Mouse (Mus musculus) thymus, adult 18-20 months (tissue): ENCODE data around the gene S1pr5.
A peak's percentile ranks its signal among the peaks of the same experiment; 100 is the strongest.
"Not testable (repeated sequence)": the region's sequence is repeated elsewhere in the genome, so short reads cannot be mapped to it uniquely, and the experiment has no call there.

ENCODE experiments used
- DNase-seq, 2 experiments: peaks; one replicate each; pipeline ENCODE4 v3.0.0; 2022; ENCODE audit warnings: mixed read lengths in 2 of 2

Gene S1pr5

DNA sequence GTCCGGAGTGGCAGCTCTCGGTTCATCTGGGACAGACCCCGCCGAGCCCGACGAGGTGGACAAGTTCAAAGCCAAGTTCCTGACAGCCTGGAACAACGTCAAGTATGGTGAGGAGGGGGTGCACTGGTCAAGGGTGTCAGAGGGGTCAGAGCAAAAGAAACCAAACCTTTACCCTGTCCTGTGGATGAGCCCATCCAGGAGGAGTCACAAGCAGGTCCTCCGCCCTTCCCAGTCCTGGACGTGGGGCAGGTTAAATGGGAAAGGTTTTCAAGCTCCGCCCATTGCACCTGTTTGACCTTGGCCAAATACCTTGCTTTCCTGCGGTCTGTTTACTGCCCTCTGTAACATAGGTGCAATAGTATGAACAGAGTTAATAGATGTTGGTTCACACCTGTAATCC is 17.4 kb upstream of the S1pr5 start:
- no peak for DNase-seq

DNA sequence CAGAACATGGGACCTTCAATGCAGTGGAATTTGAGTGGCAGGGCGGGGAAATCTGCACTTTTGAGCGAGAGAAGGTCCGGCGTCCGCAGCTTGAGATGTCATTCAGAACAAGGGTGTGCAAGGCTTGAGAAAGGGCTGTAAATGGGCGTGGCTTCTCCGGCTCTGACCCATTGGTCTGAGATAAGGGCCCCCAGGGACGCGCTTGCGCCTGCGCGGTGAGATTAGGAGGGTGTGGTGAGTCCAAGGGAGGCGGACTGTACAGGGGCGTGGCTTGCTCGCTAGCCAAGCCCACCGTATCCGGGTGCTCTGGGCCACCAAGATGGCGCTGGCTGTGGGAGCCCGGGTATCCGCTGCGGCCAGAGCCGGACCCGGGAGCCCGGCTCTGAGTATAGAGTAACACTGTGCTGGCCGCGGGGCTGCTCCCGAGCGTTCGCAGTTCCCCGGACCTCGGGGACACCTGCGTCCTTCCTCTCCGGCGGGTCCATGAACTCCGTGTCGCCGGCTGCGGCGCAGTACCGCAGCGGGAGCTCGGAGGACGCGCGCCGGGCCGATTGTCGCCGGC is 16.8 kb upstream of the S1pr5 start, which contains the start of gene Atg4d:
Atg4d (plus strand) TSS at position 294 of the 562 bp plus-strand sequence.
- DNase-seq, result peak; percentile 96 to 97

DNA sequence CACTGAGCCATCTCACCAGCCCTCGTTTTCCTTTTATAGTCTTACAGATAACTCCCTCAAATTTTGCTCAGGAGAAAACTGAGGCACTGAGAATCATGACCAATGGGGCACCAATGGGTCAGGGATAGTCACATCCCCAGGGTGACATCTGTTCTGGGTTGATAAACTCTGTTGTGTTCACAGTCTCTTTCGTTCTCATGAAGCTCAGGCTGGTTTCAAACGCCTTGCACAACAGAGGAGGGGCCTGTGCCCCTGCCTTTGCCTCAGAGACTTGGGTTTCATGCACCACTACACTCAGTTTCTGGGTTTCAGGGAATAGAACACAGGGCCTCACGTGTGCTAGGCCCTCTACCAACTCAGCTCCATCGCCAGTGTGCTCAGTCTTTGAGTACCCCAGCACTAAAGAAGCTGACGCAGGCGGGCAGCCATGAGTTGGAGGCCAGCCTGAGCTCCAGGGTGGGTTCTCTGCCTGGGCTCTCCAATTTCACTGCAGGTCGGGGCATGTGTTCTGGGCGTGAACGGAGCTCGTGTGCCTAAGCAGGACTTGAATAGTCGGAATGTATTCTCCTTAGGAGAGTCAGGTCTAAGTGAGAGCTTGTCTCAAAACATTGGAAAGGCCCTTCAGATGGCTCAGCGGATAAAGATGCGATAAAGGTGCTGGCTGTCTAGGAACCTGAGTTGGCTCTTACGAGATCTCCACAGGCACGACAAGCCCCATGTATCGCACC is 16.2 kb upstream of the S1pr5 start:
- DNase-seq, result no peak

DNA sequence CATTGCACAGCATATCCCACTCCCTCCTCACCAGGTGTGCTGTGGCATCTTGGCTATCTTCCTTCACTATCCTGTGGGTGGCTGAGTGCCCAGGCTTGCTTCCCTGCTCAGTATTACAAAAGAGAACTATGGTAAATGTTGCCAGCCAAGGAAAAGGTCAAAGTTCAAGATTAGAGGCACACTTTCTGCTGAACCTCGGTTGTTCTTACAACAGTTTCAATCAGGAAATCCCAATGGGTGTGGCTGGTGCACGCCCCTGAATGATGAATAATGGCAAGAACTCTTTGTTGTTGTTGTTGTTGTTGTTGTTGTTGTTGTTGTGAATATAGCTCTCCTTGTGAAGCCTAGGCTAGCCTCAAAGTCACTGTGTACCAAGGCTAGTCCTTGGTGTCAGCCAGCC is 13.6 kb upstream of the S1pr5 start:
- no peak for DNase-seq

DNA sequence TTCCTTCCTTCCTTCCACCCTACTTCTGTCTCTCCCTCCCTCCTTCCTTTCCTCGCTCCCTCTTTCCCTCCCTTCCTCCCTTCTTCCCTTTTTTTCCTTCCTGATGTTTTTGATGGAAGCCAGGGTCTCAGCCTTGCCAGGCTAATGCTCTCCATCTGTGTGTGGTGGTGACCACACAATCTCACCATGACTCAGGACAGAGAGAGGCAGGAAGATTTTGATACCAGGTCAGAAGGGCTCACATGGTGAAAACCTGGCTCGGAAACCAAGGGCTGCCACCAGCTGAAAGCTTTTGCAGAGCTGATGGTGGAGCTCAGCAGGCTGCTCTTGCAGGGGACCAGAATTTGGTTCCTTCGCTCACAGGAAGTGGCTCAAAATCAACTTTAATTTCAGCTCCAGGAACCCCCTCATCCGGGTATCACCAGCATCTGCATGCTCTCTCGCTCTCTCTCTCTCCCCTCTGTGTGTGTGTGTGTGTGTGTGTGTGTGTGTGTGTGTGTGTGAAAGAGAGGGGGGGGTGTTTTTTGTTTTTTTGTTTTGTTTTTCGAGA is 12.3 kb upstream of the S1pr5 start:
- no peak for DNase-seq

DNA sequence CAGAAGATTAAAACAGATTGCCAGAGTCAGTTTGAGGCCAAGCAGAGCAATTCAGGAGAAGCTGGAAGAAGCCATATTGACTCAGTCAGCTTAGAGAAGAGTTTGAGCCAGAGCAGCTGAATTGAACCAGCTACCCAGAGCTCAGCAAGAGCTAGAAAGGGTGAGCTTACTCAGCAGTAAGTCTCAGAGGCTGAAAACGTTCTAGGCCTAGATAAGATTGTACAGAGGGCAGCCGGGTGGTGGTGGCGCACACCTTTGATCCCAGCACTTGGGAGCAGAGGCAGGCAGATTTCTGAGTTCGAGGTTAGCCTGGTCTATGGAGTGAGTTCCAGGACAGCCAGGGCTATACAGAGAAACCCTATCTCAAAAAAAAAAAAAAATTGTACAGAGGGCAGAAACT is 8.1 kb upstream of the S1pr5 start:
- not testable (repeated sequence) for DNase-seq

DNA sequence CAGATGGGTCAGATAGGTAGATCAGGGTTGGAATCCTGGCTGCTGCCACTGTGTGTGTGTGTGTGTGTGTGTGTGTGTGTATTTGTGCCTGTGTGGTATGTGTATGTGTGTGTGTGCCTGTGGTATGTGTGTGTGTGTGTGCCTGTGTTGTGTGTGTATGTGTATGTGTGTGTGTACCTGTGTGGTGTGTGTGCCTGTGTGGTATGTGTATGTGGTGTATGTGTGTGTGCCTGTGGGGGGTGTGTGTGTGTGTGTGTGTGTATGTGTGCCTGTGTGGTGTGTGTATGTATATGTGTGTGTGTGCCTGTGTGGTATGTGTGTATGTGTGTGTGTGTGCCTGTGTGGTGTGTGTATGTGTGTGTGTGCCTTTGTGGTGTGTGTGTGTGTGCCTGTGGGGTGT is 6.4 kb upstream of the S1pr5 start:
- DNase-seq, result no peak

DNA sequence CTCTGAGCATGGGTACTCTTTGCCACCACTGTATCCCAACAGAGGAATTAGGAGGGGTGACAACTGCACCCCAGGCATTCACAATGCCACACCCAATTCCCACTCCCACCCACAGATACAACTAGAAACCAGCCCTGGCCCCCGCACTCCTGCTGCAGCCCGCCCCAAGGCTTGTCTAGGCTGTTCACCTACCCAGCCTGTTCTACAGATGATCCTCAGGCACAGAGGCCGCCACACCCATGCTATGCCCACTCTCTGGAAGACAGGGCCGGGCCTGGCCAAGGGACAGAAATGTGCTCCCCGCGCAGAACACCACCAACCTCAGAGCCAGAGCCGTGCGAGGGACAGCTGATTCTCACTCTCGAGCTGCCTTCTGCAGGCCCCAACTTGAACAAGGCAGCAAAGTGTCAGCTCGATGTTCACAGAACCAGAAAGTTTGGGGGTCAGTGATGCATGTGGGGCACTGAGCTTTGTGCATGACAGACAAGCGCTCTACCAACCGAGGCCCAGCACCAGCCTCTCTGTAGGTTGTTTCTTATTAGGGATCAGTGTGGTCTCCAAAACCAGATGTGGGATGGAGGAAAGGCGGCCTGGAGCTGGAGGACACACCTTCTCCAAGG is 3.0 kb upstream of the S1pr5 start:
- DNase-seq, result no peak

DNA sequence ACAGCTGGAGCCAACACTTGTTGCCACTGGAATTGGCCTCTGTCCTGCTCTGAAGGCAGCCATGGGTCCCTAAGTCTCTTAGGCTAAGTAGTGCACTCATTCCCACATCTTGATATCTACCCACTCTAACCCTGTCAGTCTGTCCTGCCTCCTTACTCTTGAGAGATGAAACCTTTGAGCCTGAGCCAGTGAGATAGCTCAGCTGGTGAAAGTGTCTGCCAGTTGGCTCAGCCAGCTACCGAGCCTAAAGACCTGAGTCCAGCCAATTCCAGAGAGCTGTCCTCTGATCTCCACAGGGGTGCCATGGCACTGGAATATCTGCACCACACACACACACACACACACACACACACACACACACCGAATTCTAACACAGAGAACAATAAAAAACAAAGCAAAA is 2.3 kb upstream of the S1pr5 start:
- DNase-seq, result no peak

DNA sequence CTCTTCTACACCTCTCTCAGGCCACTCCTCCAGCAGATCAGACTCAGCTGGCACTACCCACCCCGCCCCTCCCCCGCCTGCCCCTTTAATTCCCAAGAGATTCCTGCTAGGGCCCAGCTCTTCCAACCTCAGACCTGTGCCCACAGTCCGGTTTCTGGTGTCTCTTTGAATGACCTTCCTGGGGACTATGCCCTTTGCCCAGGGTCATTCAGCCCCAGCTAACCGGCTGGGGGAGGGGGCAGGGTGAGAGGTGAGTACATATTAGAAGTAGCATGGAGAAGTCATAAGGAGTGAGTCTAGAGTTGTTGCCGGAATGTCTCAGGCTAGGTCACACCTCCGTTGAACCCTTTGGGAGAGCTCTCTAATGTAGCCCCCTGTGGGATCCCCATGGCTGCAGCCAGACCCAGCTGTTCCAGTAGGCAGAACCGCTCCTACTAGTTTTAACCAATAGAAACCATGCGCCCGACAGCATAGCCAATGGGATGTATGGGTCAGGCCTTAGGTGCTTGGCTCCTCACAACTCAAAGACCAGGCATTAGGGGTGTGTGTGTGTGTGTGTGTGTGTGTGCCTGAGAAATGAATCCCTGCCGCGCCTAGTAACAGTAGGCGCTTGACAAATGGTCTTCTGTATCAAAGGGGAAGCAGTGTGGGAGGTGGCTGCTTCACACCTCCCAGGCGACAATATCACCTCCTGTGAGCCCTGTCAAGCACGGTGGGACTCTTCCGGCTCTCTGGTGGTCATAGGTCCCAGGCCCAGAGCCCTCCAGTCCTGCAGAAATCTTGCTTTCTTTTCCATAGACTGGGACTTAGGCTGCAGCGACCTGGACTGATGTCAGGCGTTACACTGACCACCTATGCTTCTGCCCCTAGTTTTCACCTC is 1.6 kb upstream of the S1pr5 start:
- no peak for DNase-seq

DNA sequence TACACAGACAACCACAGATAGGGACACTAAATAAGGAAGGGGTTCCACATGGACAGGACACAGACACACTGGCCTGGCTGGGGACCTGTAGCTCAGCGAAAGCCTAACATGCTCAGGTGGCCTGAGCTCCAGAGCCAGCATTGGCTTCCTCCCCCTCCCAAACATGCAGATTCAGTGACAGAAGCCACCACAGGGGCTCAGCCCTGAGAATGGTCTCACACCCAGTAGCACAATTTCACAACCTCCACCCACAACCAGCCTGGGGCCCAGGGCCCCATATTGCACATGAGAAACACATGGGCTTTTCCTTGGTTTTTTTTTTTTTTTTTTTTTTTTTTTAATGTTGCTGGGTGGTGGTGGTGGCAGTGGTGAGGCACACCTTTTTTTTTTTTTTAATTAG is 1.9 kb downstream of the S1pr5 start:
- no peak for DNase-seq

DNA sequence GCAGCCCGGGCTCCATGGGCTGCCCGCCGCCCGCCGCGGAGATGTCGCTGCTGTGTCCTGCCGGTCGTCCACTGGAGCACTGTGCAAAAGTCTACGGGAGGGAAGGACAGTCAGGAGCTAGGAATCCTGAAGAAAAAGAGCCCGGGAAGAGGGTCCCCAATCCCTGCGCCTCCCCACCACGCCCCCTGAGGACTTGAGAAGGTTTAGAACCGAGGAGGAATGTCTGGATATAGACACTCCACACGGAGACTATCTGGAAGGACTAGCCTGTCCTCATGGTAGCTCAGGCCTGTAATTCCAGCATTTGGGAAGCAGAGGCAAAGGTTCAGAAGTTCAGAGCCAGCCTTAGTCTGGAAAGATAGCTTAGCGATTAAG is 3.1 kb downstream of the S1pr5 start:
- no peak for DNase-seq

DNA sequence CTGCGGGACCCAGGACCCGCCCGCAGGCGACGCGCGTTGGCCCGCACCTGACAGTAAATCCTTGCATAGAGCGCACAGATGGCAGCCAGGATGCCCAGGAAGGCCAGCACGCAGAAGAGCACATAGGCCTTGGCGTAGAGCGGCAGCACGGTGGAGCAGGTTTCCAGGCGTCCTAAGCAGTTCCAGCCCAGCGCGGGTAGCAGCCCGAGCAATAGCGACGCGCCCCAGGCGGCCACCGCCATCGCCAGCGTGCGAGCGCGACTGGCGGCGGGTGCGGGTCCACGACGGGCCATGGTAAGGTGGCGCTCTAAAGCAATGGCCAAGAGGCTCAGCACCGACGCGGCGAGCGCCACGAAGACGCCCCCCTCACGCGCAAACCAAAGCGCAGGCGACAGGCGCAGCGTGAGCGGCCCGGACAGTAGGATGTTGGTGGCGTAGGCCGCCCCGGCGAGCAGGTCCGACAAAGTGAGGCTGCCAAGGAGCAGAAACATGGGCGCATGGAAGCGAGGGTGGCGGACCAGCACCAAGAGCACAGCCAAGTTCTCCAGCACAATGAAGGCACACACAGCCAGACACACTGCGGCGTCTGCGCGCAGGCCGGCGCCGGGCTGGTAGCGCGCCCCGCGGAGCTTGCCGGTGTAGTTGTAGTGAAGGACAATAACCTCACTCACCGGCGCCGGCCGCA is 3.7 kb downstream of the S1pr5 start:
- no peak for DNase-seq

DNA sequence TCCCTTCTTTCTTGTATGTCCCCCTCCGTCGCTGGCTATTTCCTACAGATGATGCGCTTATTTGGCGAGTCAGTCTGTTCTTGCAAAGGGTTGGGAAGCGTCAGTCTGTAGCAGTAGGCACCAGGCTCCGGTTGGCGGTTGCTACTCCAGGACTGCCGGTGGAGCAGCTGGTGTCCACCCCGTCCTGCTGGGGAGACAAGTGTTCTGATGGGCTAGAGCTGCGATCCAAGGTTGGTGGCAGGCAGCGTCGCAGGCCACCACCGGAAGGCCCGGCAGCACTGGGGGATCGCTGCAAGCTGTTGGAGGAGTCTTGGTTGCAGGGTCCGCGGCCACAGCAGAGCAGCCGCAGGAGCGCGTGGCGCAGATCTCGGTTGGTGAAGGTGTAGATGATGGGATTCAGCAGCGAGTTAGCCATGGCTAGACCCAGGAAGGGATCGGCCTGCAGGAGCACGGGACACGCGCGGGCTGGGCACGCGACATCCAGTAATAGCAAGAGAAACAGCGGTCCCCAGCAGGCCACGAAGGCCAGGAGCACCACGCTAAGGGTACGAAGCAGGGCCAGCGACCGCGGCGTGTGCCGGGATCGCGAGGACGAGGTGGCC is 4.3 kb downstream of the S1pr5 start:
- no peak for DNase-seq

DNA sequence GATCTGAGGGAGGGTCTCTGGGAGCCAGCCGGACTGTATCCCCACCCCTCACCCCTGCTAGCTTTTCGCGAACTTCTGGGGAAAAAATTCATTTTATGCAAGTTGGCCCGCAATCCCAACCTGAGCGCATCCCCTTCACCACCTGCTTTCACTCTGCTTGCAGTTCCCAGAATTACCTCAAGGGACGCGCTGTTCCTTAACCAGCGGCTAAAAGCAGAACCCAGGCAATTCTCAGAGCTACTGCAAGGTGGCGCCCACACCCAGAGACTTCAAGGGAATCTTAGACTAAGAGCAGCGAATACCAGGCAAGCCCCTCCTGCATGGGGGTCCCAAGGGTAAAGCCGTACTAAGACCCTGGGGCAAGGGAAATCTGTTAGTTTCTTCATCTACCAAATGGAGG is 6.9 kb downstream of the S1pr5 start:
- peak; percentile 59 to 70 for DNase-seq

DNA sequence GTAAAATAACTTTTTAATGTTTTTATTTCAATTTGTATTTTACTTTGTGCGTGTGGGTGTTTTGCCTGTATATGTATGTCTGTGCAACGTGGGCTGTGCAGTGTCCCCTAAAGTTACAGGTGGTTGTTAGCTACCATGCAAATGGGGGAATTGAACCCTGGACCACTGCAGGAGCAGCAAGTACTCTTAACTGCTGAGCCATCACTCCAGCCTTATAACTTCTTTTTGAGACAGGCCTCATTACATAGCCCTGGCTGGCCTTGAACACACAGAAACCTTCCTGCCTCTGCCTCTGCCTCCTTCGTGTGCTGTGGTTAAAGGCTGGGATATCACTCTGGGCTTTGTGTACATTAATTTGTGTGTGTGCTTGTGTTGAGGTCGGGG is 8.8 kb downstream of the S1pr5 start:
- no peak for DNase-seq

DNA sequence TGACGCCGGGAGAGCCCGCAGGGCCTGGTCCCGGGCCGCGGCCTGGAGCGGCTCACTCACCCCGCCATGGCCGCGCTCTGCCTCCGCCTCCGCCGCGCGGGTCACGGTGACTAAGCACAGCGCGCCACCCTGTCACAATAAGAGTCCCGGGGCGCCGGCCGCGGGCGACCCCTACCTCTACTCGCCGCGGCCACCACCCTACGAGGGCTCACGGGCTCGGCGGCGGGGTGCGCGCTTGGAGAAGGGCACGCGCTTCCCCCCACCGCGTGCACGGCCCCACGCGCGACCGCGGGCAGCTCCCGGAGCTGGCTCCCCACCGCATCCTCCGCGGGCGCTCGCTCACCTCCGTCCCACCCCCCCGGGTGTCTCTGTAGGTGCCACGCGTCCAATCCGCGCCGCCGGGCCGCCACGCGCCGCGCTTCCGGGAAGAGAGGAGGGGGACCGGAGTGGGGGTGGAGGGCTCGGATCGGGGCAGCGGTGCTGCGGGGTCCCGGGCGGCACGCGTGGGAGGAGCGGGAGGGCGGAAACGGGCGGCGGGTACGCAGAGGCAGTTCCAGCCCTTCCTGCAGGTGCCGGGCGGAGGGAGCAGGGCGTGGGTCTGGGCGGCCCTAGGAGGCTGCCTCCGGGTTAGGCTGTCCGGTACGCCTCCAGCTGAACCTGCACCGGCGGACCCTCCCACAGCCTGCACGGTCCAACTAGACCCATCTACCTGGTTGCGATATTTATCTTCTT is 9.3 kb downstream of the S1pr5 start, which contains the start of gene Keap1:
Keap1 (minus strand) TSS at position 629 of the 732 bp plus-strand sequence.
- peak; percentile 82 to 88 for DNase-seq

DNA sequence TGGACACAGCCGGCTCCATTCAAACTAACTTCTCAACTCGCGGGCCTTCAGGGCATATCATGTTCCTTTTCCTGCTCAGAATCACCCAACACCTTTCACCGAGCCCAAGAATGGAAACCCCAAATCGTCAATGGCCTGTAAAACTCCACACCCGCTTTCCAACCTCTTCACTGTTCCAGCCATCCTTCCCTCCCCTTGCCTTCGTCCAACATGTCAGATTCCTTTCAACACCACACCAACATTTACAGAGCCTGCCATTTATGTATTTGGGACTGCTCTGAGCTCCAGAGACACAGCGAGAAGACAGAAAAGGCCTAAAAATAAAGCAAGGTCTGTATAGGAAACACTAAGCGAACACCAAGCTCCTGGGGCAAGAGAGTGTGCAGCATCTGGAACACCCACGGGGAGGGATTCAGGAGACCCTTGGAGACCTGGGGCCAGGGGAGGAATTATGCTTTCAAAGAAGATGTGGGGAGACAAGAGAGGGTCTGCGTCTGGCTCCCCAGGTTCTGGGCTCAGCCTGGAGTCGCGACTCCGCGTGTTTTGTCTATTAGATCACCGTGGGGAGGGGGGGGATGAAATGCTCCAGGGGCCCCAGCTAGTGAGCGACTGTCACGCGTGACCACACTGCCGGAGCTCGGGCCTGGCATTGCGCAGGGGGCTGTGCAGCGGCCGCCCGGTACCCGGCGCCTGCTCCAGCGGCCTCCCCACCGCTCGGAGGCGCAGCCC is 10.1 kb downstream of the S1pr5 start:
- no peak for DNase-seq

DNA sequence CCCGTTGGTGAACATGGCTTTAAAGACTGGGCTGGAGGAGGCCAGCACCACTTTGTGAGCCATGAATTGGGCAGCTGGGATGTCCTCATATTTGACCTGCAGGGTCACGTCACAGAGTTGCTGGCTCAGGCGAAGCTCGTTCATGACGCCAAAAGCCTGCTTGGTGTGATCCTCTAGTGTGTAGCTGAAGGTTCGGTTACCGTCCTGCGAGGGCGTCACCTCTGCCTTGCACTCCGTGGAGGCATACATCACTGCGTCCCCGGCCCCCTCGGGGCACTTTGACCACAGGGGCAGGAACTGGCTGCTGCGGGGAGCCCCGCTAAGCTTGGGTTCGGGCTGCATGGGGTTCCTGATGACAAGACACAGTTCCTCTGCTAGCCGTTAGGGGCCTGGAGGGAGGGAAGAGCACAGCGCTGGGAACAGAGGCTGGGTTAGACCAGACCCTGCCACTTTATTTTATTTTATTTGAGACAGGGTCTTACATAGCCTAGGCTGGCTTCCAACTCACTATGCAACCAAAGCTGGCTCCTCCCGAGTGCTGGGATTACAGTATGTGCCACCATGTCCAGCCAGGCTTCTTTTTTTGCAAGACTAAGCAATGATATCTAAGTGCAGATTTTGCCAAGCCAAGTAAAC is 10.8 kb downstream of the S1pr5 start:
- peak; percentile 38 to 53 for DNase-seq

DNA sequence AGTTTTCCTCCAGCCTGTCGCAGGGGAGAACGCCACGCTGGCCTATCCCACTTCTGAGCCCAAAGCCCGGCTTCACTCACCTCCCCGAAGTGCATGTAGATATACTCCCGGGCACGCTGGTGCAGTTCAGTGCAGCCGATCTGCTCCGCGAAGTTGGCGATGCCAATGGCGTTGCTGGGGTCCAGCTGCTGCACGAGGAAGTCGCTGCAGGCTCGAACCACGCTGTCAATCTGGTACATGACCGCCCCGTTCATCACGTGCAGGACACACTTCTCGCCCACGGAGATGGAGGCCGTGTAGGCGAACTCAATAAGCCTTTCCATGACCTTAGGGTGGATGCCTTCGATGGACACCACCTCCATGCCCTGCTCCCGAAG is 11.3 kb downstream of the S1pr5 start:
- no peak for DNase-seq
